Mouse (Mus musculus) CH12F3 (cell line): ENCODE data around the gene Ston2.

Experiments
- in situ Hi-C: fragments of 300-500 bp; cut with MboI; formaldehyde crosslinking; loops from 2 replicates; pipeline ENCODE4 v1.14.3; 2020; ENCODE audit warnings: low sequenced_read_pairs

Ston2 gene

GRCm38 (mm10) chr12:91793266-91793665 lies 5.1 kb upstream of the Ston2 start:
- in situ Hi-C loops: loop anchor here (25.0 kb wide), 1 partner anchor 381 kb away; no protein-coding TSS in a partner anchor

GRCm38 (mm10) chr12:91791822-91792221 lies 3.6 kb upstream of the Ston2 start:
- in situ Hi-C loops: loop anchor here (25.0 kb wide), 1 partner anchor 380 kb away; no protein-coding TSS in a partner anchor

GRCm38 (mm10) chr12:91789801-91790200 lies 1.6 kb upstream of the Ston2 start:
- in situ Hi-C loops: loop anchor here (10.0 to 25.0 kb wide), 2 partner anchors 145 to 378 kb away; no protein-coding TSS in a partner anchor

GRCm38 (mm10) chr12:91788446-91788845 lies 259 bp upstream of the Ston2 start:
- in situ Hi-C loops: loop anchor here (10.0 to 25.0 kb wide), 2 partner anchors 144 to 376 kb away; no protein-coding TSS in a partner anchor

GRCm38 (mm10) chr12:91786355-91786754 lies 1.8 kb downstream of the Ston2 start:
- in situ Hi-C loops: loop anchor here (10.0 to 25.0 kb wide), 2 partner anchors 142 to 374 kb away; no protein-coding TSS in a partner anchor

- in situ Hi-C loops: loop anchor here (10.0 to 25.0 kb wide), 2 partner anchors 137 to 369 kb away; no protein-coding TSS in a partner anchor
Observed at GRCm38 (mm10) chr12:91781432-91781831, 6.8 kb downstream of the Ston2 start.

- in situ Hi-C loops: loop anchor here (10.0 to 25.0 kb wide), 2 partner anchors 136 to 368 kb away; no protein-coding TSS in a partner anchor
Observed at GRCm38 (mm10) chr12:91780531-91780930, 7.7 kb downstream of the Ston2 start.

- in situ Hi-C loops: loop anchor here (25.0 kb wide), 1 partner anchor 367 kb away; no protein-coding TSS in a partner anchor
Observed at GRCm38 (mm10) chr12:91779004-91779365, 9.2 kb downstream of the Ston2 start.

- in situ Hi-C loops: loop anchor here (25.0 kb wide), 1 partner anchor 366 kb away; no protein-coding TSS in a partner anchor
Observed at GRCm38 (mm10) chr12:91778211-91779003, 9.8 kb downstream of the Ston2 start.

- in situ Hi-C loops: loop anchor here (25.0 kb wide), 1 partner anchor 364 kb away; no protein-coding TSS in a partner anchor
Observed at GRCm38 (mm10) chr12:91776342-91776741, 11.8 kb downstream of the Ston2 start.

- in situ Hi-C loops: loop anchor here (25.0 kb wide), 1 partner anchor 363 kb away; no protein-coding TSS in a partner anchor
Observed at GRCm38 (mm10) chr12:91774811-91775284, 13.3 kb downstream of the Ston2 start.

- in situ Hi-C loops: no loop called here
Observed at GRCm38 (mm10) chr12:91768871-91769270, 19.3 kb downstream of the Ston2 start.

- in situ Hi-C loops: no loop called here
Observed at GRCm38 (mm10) chr12:91768176-91768575, 20.0 kb downstream of the Ston2 start.

- in situ Hi-C loops: no loop called here
Observed at GRCm38 (mm10) chr12:91766338-91767107, 21.7 kb downstream of the Ston2 start.

GRCm38 (mm10) chr12:91765504-91765903 lies 22.7 kb downstream of the Ston2 start:
- in situ Hi-C loops: no loop called here

- in situ Hi-C loops: no loop called here
Observed at GRCm38 (mm10) chr12:91765054-91765453, 23.1 kb downstream of the Ston2 start.

GRCm38 (mm10) chr12:91764471-91764870 lies 23.7 kb downstream of the Ston2 start:
- in situ Hi-C loops: no loop called here

- in situ Hi-C loops: no loop called here
Observed at GRCm38 (mm10) chr12:91759836-91760235, 28.4 kb downstream of the Ston2 start.

- in situ Hi-C loops: no loop called here
Observed at GRCm38 (mm10) chr12:91757854-91758562, 30.2 kb downstream of the Ston2 start.

GRCm38 (mm10) chr12:91756562-91757166 lies 31.5 kb downstream of the Ston2 start:
- in situ Hi-C loops: no loop called here
